Mouse (Mus musculus) kidney, adult 2 months (tissue): ENCODE data around the gene Coq6. TPM values are rescaled to one million over a fixed set of nuclear protein-coding genes. Genes with fewer than 3 reads are reported as not detected.
A peak's percentile ranks its signal among the peaks of the same experiment; 100 is the strongest.

ENCODE experiments used
- DNase-seq: peaks from one replicate; pipeline ENCODE4 v3.0.0; 2021
- H3K27ac ChIP-seq: fragments of 200-500 bp; 2 replicates; pipeline ENCODE4 v1.5.1; 2012; ENCODE audit warnings: low read depth, low read length, control low read depth, inconsistent platforms; ENCODE audit not compliant: insufficient read depth
- H3K27me3 ChIP-seq: fragments of 200-500 bp; replicated peaks from 2 replicates; pipeline ENCODE4 v1.6.1; 2012; ENCODE audit warnings: mild to moderate bottlenecking, moderate library complexity, low read length, inconsistent platforms; ENCODE audit not compliant: control insufficient read depth, insufficient read depth
- H3K36me3 ChIP-seq: fragments of 200-500 bp; 2 replicates; pipeline ENCODE4 v1.6.1; 2012; ENCODE audit warnings: mild to moderate bottlenecking, moderate library complexity, low read length, inconsistent platforms; ENCODE audit not compliant: control insufficient read depth, insufficient read depth
- H3K4me1 ChIP-seq: fragments of 200-500 bp; 2 replicates; pipeline ENCODE4 v1.6.1; 2011; ENCODE audit warnings: low read length; ENCODE audit not compliant: control insufficient read depth, insufficient read depth
- H3K4me3 ChIP-seq: fragments of 200-500 bp; 2 replicates; pipeline ENCODE4 v1.5.1; 2011; ENCODE audit warnings: mild to moderate bottlenecking, low read depth, low read length, control low read depth; ENCODE audit not compliant: insufficient read depth
- CTCF ChIP-seq: fragments of 200-500 bp; conservative IDR thresholded peaks from 2 replicates; pipeline ENCODE4 v1.5.1; 2011; ENCODE audit warnings: low read depth, mild to moderate bottlenecking, control low read depth, low read length, moderate library complexity, mixed read lengths; ENCODE audit not compliant: insufficient read depth, insufficient read length
- POLR2A ChIP-seq: fragments of 200-500 bp; IDR thresholded peaks from one replicate; pipeline ENCODE4 v1.6.1; 2011; ENCODE audit warnings: low read depth, low read length, control low read depth
- WGBS: fragments of 180-500 bp; shearing (Covaris S2); methylation state at CpG from one replicate; pipeline ENCODE4 v1.1.7; 2018; 5-methylcytosine and 5-hydroxymethylcytosine counted together
- polyA plus RNA-seq: library from polyadenylated mRNA; depleted of rRNA; stranded (reverse); fragments of >200 nt; gene quantifications from 2 replicates; pipeline ENCODE4 v1.2.3, GENCODE M21; 2012

Coq6 gene
- polyA plus RNA-seq, 1 experiment, result 47.7 TPM

DNA sequence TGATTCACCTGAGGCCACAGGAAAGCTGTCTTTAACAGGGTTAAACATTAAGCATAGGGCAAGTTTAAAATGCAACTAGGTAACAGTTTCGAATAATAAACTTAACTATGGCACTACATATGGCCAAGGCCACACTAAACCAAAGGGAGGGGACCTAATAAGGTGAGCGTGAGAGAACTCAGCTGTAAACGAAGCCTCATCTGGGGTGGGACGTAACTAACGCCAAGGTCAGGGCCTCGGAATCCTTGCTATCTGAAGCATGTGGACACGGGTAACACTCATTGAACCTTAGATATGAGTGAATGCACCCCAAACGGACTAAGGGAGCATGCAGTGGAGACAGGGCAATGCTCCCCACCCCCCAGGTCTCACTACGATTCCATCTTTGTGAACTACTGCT is 41.5 kb downstream of the Coq6 start:
- Histone ChIP-seq H3K36me3 (no peaks in the 10 kb centered on the region), H3K27me3 (no peaks in the 10 kb centered on the region), H3K27ac (peak overlapping the region; percentile 59), H3K4me1 (peaks cover 16% of the 10 kb centered on the region), H3K4me3 (no peak overlapping the region)
- peak; percentile 70 for DNase-seq
- 29% methylated on average over 9 of the region's 9 CpGs for WGBS
- TF ChIP-seq POLR2A (no peak), CTCF (no peak)

DNA sequence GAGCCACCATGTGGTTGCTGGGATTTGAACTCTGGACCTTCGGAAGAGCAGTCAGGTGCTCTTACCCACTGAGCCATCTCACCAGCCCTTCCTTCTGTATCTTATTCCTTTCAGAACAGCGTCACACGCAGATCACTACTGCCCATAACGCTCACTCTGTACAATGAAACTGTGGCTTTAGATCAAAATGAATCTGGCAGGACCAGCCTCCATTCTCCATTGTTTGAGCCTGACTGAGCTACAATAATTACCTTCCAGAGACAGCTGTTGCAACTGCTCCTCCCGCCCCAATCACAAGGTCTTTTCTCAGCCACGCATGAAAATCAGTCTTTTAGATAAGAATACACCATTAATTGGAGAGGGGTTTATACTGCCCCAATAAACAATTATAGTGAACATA is 43.1 kb downstream of the Coq6 start:
- Histone ChIP-seq H3K36me3 (no peaks in the 10 kb centered on the region), H3K27me3 (no peaks in the 10 kb centered on the region), H3K4me3 (no peak overlapping the region), H3K27ac (no peak overlapping the region), H3K4me1 (peaks cover 13% of the 10 kb centered on the region)
- TF ChIP-seq POLR2A (no peak), CTCF (no peak)
- DNase-seq, result no peak
- WGBS, result 79% methylated on average over 6 of the region's 6 CpGs

DNA sequence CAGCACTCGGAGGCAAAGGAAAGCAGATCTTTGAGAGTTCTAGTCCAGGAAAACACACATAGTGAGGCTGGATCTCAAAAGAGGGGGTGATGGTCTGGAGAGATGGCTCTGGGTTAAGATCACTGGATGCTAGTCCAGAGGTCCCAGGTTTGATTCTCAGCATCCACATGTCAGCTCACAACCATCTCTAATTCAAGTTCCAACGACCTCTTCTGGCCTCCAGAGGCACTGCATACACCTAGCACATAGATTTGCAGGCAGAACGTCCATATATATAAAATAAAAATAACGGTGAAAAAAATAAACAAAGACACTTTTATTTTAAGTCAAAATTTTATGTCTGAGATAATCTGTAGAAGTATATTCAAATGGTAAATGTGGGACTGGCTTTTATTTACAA is 45.8 kb downstream of the Coq6 start:
- no peak for DNase-seq
- Histone ChIP-seq H3K36me3 (no peaks in the 10 kb centered on the region), H3K4me1 (peaks cover 7% of the 10 kb centered on the region), H3K27me3 (no peaks in the 10 kb centered on the region), H3K4me3 (no peak overlapping the region), H3K27ac (no peak overlapping the region)
- TF ChIP-seq CTCF (no peak), POLR2A (no peak)
- 66% methylated on average over 4 of the region's 4 CpGs for WGBS

DNA sequence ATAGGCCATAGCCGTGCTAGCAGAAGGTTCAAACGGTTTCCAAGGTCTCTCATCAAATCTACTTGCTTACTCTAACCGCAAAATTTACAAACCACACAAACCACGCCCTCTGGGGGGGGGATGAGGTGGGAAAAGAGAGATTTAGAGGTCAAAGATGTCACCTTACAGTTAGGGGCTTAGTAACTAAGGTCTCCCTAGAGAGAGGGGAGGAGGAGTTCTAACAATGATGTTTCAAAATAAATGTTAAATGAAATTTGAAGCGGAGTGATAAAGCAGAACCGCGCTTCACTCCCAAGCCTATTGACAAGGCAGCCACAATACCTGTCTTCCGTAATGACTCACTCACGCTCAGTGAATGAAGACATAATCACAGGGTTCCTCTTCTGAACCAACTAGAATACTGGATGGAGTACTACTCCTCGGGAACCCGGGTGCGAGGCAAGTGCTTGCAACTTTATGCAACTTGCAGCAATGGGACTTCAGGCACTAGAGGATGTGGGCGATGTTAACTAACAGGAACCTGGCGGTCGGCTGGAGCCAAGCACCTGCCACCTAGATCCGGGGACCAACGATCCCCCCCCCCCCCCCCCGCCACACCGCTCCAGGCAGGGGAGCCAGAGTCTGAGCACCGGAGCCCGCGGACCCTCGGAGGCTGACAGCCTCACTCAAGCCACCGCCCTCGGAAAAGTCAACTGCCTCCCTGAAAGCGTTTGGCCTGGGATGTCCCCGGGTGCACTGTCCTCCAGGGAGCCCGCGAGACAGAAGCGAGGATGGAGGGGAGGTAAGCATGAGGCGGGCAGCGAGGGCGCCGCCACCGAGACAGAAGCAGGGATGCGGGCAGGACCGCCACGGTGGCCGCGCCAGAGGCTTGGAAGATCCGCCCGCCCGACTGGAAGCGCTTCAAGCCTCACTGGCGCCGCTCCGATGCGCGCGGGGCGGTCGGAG is 46.7 kb downstream of the Coq6 start:
- H3K4me1 ChIP-seq, result peaks cover under 1% of the 10 kb centered on the region; the same call in 1 of the 2 replicates
- H3K36me3 ChIP-seq, result no peaks in the 10 kb centered on the region
- peak overlapping the region; percentile 90 for H3K4me3 ChIP-seq
- peak overlapping the region; percentile 90 for H3K27ac ChIP-seq
- peak; percentile 37 for DNase-seq
- WGBS, result 1% methylated on average over 44 of the region's 52 CpGs
- no peaks in the 10 kb centered on the region for H3K27me3 ChIP-seq
- no peak for TF ChIP-seq POLR2A
- TF ChIP-seq CTCF, result 0 out of 2 replicates have a peak, but pooled peaks have one; percentile 6

DNA sequence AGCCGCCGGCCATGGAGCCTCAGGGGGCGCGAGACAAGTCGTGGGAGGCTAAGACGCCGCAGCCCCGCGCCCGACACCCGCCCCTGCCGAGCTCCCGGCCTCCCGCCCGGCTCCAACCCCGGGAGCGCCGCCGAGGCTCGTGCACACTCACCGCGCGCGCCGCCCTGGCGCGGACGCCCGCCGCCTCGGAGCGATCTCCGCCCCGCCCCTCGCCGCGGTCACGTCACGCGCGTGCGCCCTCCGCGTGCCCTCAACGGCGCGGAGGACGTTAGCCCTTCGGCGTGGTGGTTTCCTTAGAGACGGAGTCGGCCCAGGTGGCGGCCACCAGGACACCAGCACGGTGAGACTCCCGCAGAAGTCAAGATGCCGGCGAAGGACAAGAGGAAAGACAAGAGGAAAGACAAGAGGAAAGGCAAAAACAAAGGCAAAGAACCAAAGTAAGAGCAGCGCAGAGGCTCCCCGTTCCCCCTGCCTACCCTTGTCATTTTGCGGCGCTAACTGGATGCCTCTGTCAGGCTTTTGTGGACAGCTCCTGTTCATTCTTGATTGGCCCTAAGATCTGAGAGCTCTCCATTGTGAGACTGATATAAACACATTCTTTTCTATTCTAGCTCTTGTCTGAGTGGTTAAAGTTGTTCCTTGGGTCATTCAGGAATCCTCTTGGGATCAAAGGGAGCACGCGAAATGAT is 47.5 kb downstream of the Coq6 start, which contains the start of the genes Entpd5 and Bbof1:
Gene Entpd5, minus strand, starts transcription at position 211 of the 689 bp plus-strand sequence.
Gene Bbof1, plus strand, starts transcription at position 253 of the 689 bp plus-strand sequence.
- TF ChIP-seq CTCF (no peak), POLR2A (peak; percentile 16)
- H3K27me3 ChIP-seq, result no peaks in the 10 kb centered on the region
- no peaks in the 10 kb centered on the region for H3K36me3 ChIP-seq
- peak within 1 kb of the TSS; percentile 90 for H3K4me3 ChIP-seq
- H3K27ac ChIP-seq, result peak within 1 kb of the TSS; percentile 90
- WGBS, result under 1% methylated on average over 56 of the region's 63 CpGs
- no peaks in the 10 kb centered on the region; the same call in 1 of the 2 replicates for H3K4me1 ChIP-seq
- DNase-seq, result peak; percentile 94

DNA sequence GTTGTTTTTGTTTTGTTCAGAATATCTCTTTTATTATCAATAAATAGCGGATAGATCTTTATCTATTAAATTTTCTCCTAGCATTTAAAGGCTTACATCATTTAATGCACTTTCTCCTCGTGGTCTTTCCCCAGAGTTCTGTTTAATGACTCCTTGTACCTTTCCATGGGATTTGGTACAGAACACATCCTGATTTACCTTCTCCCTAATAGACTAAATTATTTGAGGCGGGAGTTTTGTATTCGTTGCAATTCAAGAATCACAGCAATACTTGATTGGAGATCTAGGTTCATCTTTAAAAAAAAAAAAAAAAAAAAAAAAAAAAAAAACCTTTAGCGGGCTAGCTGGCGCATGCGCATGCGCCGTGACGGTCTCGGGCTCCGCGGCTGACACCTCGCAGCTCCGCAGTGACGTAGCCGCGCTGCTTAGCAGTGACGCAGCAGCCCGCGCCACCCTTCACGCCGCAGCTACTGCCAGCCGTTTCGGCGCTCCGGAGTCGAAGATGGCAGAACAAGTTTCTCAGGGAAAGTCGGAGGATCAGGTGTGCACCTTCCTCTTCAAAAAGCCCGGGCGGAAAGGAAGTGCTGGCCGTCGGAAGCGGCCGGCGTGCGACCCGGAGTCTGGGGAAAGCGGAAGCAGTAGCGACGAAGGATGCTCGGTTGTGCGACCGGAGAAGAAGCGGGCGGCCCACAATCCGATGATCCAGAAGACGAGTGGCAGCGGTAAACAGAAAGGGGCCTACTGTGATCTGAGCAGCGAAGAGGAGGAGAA is 55.6 kb downstream of the Coq6 start, which contains the start of gene Rnf113a2:
Gene Rnf113a2, plus strand, starts transcription at position 363 of the 771 bp plus-strand sequence.
- WGBS, result 3% methylated on average over 50 of the region's 50 CpGs
- TF ChIP-seq CTCF (no peak), POLR2A (peak; percentile 54)
- Histone ChIP-seq H3K27ac (peak within 1 kb of the TSS; percentile 63), H3K4me1 (no peaks in the 10 kb centered on the region), H3K27me3 (no peaks in the 10 kb centered on the region), H3K36me3 (no peaks in the 10 kb centered on the region), H3K4me3 (peak within 1 kb of the TSS; percentile 83)
- peak; percentile 91 for DNase-seq
